Mouse (Mus musculus) embryonic facial prominence, embryonic 15.5 days (tissue): ENCODE measurements around the gene Hmgcr. TPM values are rescaled to one million over a fixed set of nuclear protein-coding genes. Genes with fewer than 3 reads are reported as not detected.

ENCODE experiments used
- ATAC-seq: fragments of 200-750 bp; cut with Nextera tagmentation; 2 replicates; pipeline ENCODE4 v1.8.0; 2017; ENCODE audit warnings: low read depth, moderate TSS enrichment; ENCODE audit not compliant: insufficient number of reproducible peaks, low FRiP score, low TSS enrichment
- H3K27ac ChIP-seq: fragments of 300-500 bp; sonication (generic); replicated peaks from 2 replicates; pipeline ENCODE4 v1.5.1; 2015; ENCODE audit warnings: mild to moderate bottlenecking, inconsistent platforms
- H3K27me3 ChIP-seq: fragments of 300-500 bp; sonication (generic); 2 replicates; pipeline ENCODE4 v1.6.1; 2015; ENCODE audit warnings: inconsistent platforms
- H3K36me3 ChIP-seq: fragments of 300-500 bp; sonication (generic); 2 replicates; pipeline ENCODE4 v1.6.1; 2015; ENCODE audit warnings: mild to moderate bottlenecking, inconsistent platforms
- H3K4me1 ChIP-seq: fragments of 300-500 bp; sonication (generic); 2 replicates; pipeline ENCODE4 v1.6.1; 2015; ENCODE audit warnings: inconsistent platforms
- H3K4me2 ChIP-seq: fragments of 300-500 bp; sonication (generic); replicated peaks from 2 replicates; pipeline ENCODE4 v1.6.1; 2015; ENCODE audit warnings: mild to moderate bottlenecking, inconsistent platforms
- H3K4me3 ChIP-seq: fragments of 300-500 bp; sonication (generic); replicated peaks from 2 replicates; pipeline ENCODE4 v1.5.1; 2015; ENCODE audit warnings: mild to moderate bottlenecking, inconsistent platforms
- H3K9ac ChIP-seq: fragments of 300-500 bp; sonication (generic); 2 replicates; pipeline ENCODE4 v1.6.1; 2015; ENCODE audit warnings: inconsistent platforms
- H3K9me3 ChIP-seq: fragments of 300-500 bp; sonication (generic); replicated peaks from 2 replicates; pipeline ENCODE4 v1.6.1; 2016; ENCODE audit warnings: inconsistent platforms
- WGBS: fragments of 180-500 bp; shearing (Covaris S2); methylation state at CpG from one replicate; pipeline ENCODE4 v1.1.7; 2015; 5-methylcytosine and 5-hydroxymethylcytosine counted together
- polyA plus RNA-seq: library from polyadenylated mRNA; unstranded; fragments of >200 nt; fragmentation: Nextera tagmentation; extraction: Ambion mirVana; gene quantifications from 2 replicates; pipeline ENCODE4 v1.2.1, GENCODE M21; 2015

The Hmgcr gene
- polyA plus RNA-seq: 52.9 and 55.6 TPM in 2 replicates

DNA sequence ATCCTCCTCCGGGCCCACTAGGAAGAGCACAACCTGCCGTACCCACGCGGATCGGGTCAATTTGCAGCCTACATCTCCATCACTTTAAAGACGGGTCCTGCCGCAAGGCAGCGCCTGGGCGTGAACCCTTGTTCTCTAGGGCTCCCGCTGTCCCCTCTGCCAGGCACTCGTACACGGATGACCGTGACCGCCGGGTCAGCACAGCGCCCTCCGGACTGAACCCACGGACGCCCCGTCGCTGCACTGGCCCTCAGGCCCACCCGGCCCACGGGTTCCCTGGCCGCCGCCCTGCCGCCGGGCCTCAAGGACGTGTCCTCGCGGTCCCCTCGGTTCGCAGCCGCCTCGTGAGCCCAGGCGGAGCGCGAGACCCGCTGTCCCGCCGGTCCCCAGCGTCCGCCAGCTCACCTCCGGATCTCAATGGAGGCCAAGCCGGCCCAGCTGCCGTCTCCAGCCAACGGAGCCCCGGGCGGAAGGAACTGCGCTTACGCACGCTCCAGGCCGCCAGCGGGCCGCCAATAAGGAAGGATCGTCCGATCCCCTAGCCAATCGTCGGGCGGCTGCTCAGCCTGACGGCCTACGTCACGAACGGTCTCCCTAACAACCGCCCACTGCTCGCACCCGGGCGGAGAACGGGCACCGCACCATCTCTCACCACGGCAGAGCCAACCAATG is at the start of gene Hmgcr:
TSS of gene Hmgcr (minus strand) at position 531 of the 672 bp plus-strand sequence.
- Histone ChIP-seq H3K4me1 (peaks cover 22% of the 10 kb centered on the region; the same call in 1 of the 2 replicates), H3K4me2 (peak within 1 kb of the TSS; percentile 60), H3K27me3 (no peaks in the 10 kb centered on the region), H3K9ac (peak within 1 kb of the TSS; percentile 85), H3K4me3 (peak within 1 kb of the TSS; percentile 98), H3K36me3 (peaks cover 13% of the 10 kb centered on the region), H3K9me3 (no peaks in the 10 kb centered on the region), H3K27ac (peak within 1 kb of the TSS; percentile 93)
- WGBS: under 1% methylated on average over 70 of the region's 70 CpGs
- peak; percentile 100 for ATAC-seq

DNA sequence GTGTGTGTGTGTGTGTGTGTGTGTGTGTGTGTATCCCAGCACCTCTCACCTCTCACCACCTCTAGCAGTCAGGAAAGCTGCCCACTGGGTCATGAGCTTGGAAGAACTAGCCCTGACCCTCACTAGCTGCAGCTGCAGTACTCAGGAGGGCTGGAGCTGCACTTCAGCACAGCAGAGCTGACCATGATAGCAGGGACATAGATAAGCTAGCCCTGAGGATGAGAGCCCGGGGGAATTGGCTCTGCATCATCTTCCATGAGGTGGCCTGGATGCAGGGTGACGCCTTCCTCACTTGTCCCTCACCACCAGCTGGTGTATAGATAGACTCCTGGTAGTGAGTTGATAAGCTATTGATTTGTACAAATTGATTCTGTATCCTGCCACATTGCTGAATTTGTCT is 49.3 kb upstream of the Hmgcr start:
- H3K9ac ChIP-seq: no peak overlapping the region
- 75% methylated on average over 2 of the region's 2 CpGs for WGBS
- no peak overlapping the region for H3K4me3 ChIP-seq
- no peak overlapping the region for H3K4me2 ChIP-seq
- H3K9me3 ChIP-seq: no peaks in the 10 kb centered on the region
- no peaks in the 10 kb centered on the region for H3K27me3 ChIP-seq
- H3K27ac ChIP-seq: no peak overlapping the region
- no peaks in the 10 kb centered on the region for H3K36me3 ChIP-seq
- ATAC-seq: no peak
- no peaks in the 10 kb centered on the region for H3K4me1 ChIP-seq

DNA sequence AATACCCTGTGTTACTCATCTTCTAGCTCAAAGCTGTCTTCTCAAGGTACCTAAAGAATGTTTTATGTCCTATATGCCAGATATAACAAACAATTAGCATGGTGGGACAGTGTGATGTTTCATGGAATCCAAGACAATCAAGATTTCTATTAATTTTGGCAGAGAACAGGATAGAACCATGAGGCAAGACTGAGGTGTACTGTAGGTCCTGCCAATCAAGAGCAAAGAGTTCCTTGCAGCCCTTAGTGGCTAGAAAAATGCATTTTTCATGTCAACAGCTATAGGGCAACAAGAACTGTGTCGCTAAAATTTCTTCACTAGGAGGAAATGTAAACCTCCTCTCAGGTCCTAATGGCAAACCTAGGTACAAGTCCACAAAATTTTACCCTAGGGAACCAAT is 47.1 kb upstream of the Hmgcr start:
- H3K4me3 ChIP-seq: no peak overlapping the region
- H3K27me3 ChIP-seq: no peaks in the 10 kb centered on the region
- H3K9me3 ChIP-seq: no peaks in the 10 kb centered on the region
- no peaks in the 10 kb centered on the region for H3K36me3 ChIP-seq
- H3K9ac ChIP-seq: no peak overlapping the region
- 59% methylated on average over 1 of the region's 1 CpGs for WGBS
- no peak for ATAC-seq
- no peaks in the 10 kb centered on the region for H3K4me1 ChIP-seq
- no peak overlapping the region for H3K27ac ChIP-seq
- no peak overlapping the region for H3K4me2 ChIP-seq

DNA sequence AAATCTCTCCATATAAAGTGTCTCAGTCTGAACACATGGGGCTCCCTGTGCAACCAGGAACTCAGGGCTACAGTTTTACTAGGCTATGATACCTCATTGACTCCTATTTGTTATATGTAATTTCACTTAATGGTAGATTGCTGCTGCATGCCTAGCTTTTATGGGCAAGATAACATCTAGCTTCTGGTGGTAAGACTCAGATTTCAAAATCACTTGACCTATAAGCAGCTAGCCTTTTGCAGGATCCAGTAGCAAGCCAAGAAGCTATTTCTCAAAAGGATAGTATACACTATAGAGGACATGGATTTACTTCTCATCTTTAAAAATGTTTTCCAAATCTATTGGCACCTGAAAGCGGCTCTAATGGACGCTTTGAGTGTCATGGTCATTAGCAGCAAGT is 45.6 kb upstream of the Hmgcr start:
- 82% methylated on average over 2 of the region's 2 CpGs for WGBS
- H3K27me3 ChIP-seq: no peaks in the 10 kb centered on the region
- no peaks in the 10 kb centered on the region for H3K4me1 ChIP-seq
- H3K4me3 ChIP-seq: no peak overlapping the region
- H3K27ac ChIP-seq: no peak overlapping the region
- H3K9me3 ChIP-seq: no peaks in the 10 kb centered on the region
- ATAC-seq: no peak
- no peak overlapping the region for H3K4me2 ChIP-seq
- no peaks in the 10 kb centered on the region for H3K36me3 ChIP-seq
- H3K9ac ChIP-seq: no peak overlapping the region

DNA sequence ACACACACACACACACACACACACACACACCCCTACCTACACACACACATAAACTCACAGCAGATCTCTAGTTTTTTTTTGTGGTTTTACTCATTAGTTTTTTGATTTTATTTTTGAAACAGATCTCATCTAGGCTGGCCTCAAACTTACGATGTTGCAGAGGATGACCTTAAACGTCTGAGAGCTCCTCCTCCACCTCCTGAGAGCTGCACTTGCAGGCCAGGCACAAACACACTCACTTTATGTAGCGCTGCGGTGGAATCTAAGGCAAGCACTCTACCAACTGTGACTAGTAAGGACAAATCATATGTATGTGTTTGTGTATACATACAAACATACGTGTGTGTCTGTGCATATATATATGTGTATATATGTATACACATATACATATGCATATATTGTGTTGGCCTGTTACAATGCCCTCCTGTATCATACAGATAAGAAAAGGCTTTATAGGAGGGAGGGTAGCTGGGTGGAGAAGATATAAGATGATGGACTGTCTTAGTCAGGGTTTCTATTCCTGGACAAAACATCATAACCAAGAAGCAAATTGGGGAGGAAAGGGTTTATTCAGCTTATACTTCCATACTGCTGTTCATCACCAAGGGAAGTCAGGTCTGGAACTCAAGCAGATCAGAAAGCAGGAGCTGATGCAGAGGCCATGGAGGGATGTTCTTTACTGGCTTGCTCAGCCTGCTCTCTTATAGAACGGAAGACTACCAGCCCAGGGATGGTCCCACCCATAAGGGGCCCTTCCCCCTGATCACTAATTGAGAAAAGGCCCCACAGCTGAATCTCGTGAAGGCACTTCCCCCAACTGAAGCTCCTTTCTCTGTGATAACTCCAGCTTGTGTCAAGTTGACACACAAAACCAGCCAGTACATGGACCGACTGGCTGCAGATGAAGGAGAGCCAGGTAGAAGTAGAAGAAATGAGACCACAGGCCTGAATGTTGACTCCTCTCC is 38.8 kb upstream of the Hmgcr start:
- Histone ChIP-seq H3K4me2 (no peak overlapping the region), H3K36me3 (no peaks in the 10 kb centered on the region), H3K4me3 (no peak overlapping the region), H3K9me3 (no peaks in the 10 kb centered on the region), H3K27ac (no peak overlapping the region), H3K9ac (no peak overlapping the region), H3K4me1 (no peaks in the 10 kb centered on the region), H3K27me3 (no peaks in the 10 kb centered on the region)
- no peak for ATAC-seq
- WGBS: 66% methylated on average over 8 of the region's 8 CpGs

DNA sequence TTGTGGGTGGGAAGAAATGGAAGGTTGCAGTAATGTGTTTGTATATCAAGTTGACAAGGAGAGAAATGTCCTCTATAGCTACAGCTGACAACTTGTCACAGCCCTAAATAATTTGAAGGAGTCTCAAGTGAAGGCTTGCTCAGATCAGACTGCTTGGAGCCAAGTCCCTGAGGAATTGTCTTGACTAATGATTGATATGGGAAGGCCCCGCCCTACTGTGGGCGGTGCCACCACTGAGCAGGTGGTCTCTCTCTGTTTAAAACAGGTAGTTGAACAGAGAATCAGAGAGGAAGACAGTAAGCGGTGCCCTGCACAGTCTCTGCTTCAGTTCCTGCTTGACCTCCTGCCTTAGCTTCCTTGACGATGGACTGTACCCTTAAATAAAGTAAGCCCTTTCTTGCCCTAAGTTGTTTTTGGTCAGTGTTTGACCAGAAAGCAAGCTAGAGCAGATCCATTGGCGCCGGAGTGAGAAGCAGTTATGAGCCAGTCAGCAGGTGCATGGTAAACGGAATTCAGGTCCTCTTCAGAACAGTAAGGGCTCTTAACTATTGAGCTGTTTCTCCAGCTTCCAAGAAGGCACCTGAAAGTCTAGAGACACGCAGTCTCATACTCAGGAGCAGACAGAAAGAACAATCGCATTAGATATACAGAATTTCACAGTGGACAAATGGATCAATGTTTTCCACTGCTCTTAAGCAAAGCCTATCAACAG is 32.0 kb upstream of the Hmgcr start:
- no peak for ATAC-seq
- H3K9me3 ChIP-seq: no peaks in the 10 kb centered on the region
- H3K4me2 ChIP-seq: no peak overlapping the region
- H3K9ac ChIP-seq: no peak overlapping the region
- WGBS: 74% methylated on average over 9 of the region's 9 CpGs
- H3K27ac ChIP-seq: no peak overlapping the region
- no peaks in the 10 kb centered on the region for H3K27me3 ChIP-seq
- no peaks in the 10 kb centered on the region for H3K4me1 ChIP-seq
- H3K4me3 ChIP-seq: no peak overlapping the region
- no peaks in the 10 kb centered on the region for H3K36me3 ChIP-seq

DNA sequence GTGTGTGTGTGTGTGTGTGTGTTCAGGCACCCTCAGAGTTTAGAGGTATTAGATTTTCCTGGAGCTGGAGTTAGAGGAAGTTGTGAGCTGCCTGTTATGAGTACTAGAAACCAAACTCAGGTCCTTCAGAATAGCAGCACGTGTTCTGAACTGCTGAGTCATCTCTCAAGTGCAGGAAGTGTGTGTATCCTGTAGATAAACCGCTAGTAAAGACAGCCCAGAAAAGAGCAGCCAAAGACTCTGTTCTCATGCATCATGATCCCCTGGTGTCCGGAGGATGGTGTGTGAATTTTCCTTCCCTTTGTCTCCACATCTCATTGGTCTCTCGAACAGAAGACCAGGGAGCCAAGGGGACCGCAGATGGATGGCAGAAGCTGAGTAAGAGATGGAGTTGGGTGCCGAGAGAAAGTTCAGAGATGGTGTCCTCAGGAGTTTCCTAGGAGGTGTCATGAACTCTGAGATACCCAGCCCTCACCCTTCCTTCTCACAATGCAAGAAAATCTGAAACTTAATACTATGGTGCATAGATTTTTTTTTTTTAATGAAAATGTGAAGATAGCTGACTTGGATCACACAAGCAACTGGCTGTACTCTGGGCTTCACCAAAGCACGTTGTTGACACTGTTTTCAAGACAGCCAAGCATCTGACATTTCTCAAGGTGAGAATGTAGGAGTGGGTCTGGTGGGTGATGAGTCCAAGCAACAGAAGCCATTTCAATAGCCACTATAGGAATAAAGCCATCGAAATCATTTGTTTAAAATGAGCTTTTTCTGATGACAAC is 27.3 kb upstream of the Hmgcr start:
- H3K27me3 ChIP-seq: no peaks in the 10 kb centered on the region
- no peak for ATAC-seq
- no peaks in the 10 kb centered on the region for H3K36me3 ChIP-seq
- no peak overlapping the region for H3K9ac ChIP-seq
- no peaks in the 10 kb centered on the region for H3K9me3 ChIP-seq
- H3K4me3 ChIP-seq: no peak overlapping the region
- 68% methylated on average over 8 of the region's 8 CpGs for WGBS
- no peak overlapping the region for H3K27ac ChIP-seq
- no peak overlapping the region for H3K4me2 ChIP-seq
- H3K4me1 ChIP-seq: no peaks in the 10 kb centered on the region

DNA sequence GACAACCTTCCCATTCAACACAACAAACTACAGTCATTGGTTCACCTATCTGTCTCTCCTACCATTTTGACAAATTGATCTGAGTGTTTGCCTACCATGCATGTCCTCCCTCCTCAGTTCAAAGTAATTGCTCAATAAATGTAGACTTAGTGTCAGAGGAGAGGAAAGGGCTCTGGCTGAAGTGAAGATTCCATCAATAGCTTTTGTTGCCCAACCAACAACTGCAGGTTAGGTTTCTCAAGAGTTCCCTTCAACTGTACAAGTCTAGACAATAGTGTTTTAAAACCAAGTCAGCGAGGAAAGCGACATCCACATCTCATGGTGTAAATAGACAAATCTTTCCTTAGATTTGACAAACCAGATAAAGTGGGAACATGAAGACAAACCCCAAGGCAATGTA is 24.7 kb upstream of the Hmgcr start:
- H3K36me3 ChIP-seq: no peaks in the 10 kb centered on the region
- H3K27me3 ChIP-seq: no peaks in the 10 kb centered on the region
- H3K4me1 ChIP-seq: no peaks in the 10 kb centered on the region
- WGBS: 87% methylated on average over 2 of the region's 2 CpGs
- no peak for ATAC-seq
- no peak overlapping the region for H3K4me2 ChIP-seq
- H3K4me3 ChIP-seq: no peak overlapping the region
- H3K27ac ChIP-seq: no peak overlapping the region
- no peaks in the 10 kb centered on the region for H3K9me3 ChIP-seq
- H3K9ac ChIP-seq: no peak overlapping the region

DNA sequence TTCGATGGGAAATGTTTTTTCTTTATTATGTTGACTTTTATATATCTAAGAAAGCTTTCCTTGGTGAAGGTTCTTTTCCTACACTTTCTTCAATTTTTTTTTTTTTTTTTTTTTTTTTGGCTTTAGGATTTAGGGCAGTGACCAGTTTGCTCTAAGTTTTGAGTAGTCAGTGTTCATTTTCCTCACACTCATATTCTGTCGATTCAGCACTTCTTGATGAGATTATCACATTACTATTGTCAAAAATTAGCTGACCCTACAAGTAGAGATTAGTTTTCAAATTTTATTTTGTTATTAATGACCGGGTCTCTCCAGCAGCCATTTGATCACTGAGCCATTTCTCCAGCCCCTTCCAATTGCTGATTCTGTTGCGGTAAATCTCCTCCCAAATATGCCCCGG is 19.2 kb upstream of the Hmgcr start:
- Histone ChIP-seq H3K9ac (no peak overlapping the region), H3K9me3 (no peaks in the 10 kb centered on the region), H3K27ac (no peak overlapping the region), H3K36me3 (no peaks in the 10 kb centered on the region), H3K4me3 (no peak overlapping the region), H3K27me3 (no peaks in the 10 kb centered on the region), H3K4me1 (no peaks in the 10 kb centered on the region), H3K4me2 (no peak overlapping the region)
- WGBS: 92% methylated on average over 5 of the region's 5 CpGs
- no peak for ATAC-seq

DNA sequence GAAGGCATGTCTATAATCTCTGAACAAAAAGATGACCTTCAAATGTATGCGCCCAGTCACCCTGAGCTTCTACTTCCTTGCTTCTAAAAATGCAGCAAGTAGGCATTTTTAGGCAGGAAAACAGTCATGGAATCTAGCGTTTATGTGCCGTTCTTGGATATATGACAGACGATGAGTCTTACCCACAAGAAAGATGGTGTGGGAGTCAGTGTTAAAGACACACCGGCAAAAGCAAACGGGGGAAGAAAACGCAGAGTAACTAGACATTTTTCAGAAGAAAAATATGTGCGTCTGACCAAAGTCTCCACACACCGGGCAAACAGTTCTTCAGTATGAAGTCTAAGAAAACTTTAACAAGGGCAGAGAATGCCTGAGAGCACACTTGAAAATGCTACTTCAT is 16.5 kb upstream of the Hmgcr start:
- no peak for ATAC-seq
- H3K27me3 ChIP-seq: no peaks in the 10 kb centered on the region
- no peaks in the 10 kb centered on the region for H3K4me1 ChIP-seq
- WGBS: 76% methylated on average over 9 of the region's 9 CpGs
- no peaks in the 10 kb centered on the region for H3K36me3 ChIP-seq
- H3K27ac ChIP-seq: no peak overlapping the region
- no peaks in the 10 kb centered on the region for H3K9me3 ChIP-seq
- no peak overlapping the region for H3K4me2 ChIP-seq
- H3K9ac ChIP-seq: no peak overlapping the region
- H3K4me3 ChIP-seq: no peak overlapping the region
